Mouse (Mus musculus) lung, postnatal 0 days (tissue): ENCODE results near the gene Slc10a7.

Experiments used
- CTCF ChIP-seq: IDR thresholded peaks from 2 replicates; pipeline ENCODE4 v1.5.1; 2016; ENCODE audit warnings: antibody characterized with exemption, mild to moderate bottlenecking
- EP300 ChIP-seq: IDR thresholded peaks from 2 replicates; pipeline ENCODE4 v1.6.1; 2016; ENCODE audit warnings: antibody characterized with exemption, mild to moderate bottlenecking, control low read depth

DNA sequence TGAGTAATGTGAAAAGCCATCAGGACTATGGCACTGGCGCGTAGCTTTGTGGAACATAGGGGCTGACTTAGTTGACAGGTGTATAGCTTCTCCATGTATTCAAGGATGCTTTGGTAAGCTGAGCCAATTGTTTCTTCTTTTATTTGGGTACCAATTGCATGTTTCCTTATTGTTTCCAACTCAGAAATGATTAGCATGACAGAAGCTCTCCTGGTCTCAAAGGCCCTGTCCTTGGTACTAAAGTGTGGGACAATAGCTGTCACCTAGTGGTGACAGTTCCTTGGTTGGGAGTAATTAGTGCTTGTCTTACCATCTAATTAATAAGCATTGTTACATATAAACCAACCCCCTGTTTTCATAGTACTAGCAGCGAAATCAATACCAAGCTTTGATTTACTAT is 68.9 kb downstream of the Slc10a7 start:
- TF ChIP-seq CTCF (no peak), EP300 (no peak)
